Mouse (Mus musculus) heart, postnatal 10 days (tissue): ENCODE data around the gene Filip1l. TPM values are rescaled to one million over a fixed set of nuclear protein-coding genes. Genes with fewer than 3 reads are reported as not detected.

Experiments
- DNase-seq, 2 experiments: peaks; one replicate each; pipeline ENCODE4 v3.0.0; 2021
- intact Hi-C: fragments of 180-260 bp; cut with DNase I; formaldehyde crosslinking; loops from one replicate; pipeline ENCODE4 v1.15.1; 2025
- total RNA-seq, 2 experiments: library from RNA; stranded (reverse); gene quantifications; 2 replicates each; pipeline ENCODE4 v1.2.3; 2021

The Filip1l gene
- total RNA-seq, 2 experiments from 2014 or later: 51.6 to 56.2 TPM

GRCm38 (mm10) chr16:57471071-57471470 is 118.2 kb downstream of the Filip1l start:
- intact Hi-C loops: no loop called here
- no peak for DNase-seq

GRCm38 (mm10) chr16:57473415-57474085 is 120.7 kb downstream of the Filip1l start:
- intact Hi-C loops: no loop called here

GRCm38 (mm10) chr16:57478451-57478850 is 125.6 kb downstream of the Filip1l start:
- intact Hi-C loops: no loop called here
- DNase-seq: no peak

More at GRCm38 (mm10) chr16:57473415-57474085, 120.7 kb downstream of the Filip1l start:
- DNase-seq: no peak

- intact Hi-C loops: no loop called here
- no peak for DNase-seq
Measured at GRCm38 (mm10) chr16:57479776-57480175, 126.9 kb downstream of the Filip1l start.

- intact Hi-C loops: no loop called here
- DNase-seq: no peak
Measured at GRCm38 (mm10) chr16:57482264-57482663, 129.4 kb downstream of the Filip1l start.

GRCm38 (mm10) chr16:57482911-57483310 is 130.0 kb downstream of the Filip1l start:
- intact Hi-C loops: no loop called here
- DNase-seq: no peak

GRCm38 (mm10) chr16:57483503-57483902 is 130.6 kb downstream of the Filip1l start:
- intact Hi-C loops: no loop called here
- DNase-seq: no peak

GRCm38 (mm10) chr16:57484043-57484795 is 131.3 kb downstream of the Filip1l start:
- no peak for DNase-seq
- intact Hi-C loops: no loop called here

GRCm38 (mm10) chr16:57485265-57485664 is 132.4 kb downstream of the Filip1l start:
- peak; percentile 68 to 70 for DNase-seq
- intact Hi-C loops: loop anchor here (5.0 kb wide), 2 partner anchors 67 to 82 kb away; no protein-coding TSS in a partner anchor

GRCm38 (mm10) chr16:57486266-57486665 is 133.4 kb downstream of the Filip1l start:
- intact Hi-C loops: loop anchor here (5.0 kb wide), 2 partner anchors 66 to 81 kb away; no protein-coding TSS in a partner anchor
- no peak for DNase-seq

GRCm38 (mm10) chr16:57488661-57489060 is 135.8 kb downstream of the Filip1l start:
- intact Hi-C loops: loop anchor here (5.0 kb wide), 2 partner anchors 64 to 79 kb away; no protein-coding TSS in a partner anchor
- no peak for DNase-seq

- no peak for DNase-seq
- intact Hi-C loops: no loop called here
Measured at GRCm38 (mm10) chr16:57490691-57491090, 137.8 kb downstream of the Filip1l start.

- no peak for DNase-seq
- intact Hi-C loops: no loop called here
Measured at GRCm38 (mm10) chr16:57491853-57492252, 139.0 kb downstream of the Filip1l start.

- intact Hi-C loops: no loop called here
Measured at GRCm38 (mm10) chr16:57495476-57496203, 142.7 kb downstream of the Filip1l start.

GRCm38 (mm10) chr16:57496437-57497173 is 143.7 kb downstream of the Filip1l start:
- intact Hi-C loops: no loop called here

More at GRCm38 (mm10) chr16:57495476-57496203, 142.7 kb downstream of the Filip1l start:
- DNase-seq: peak in 1 of 2 experiments; percentile 29

GRCm38 (mm10) chr16:57500851-57501250 is 148.0 kb downstream of the Filip1l start:
- intact Hi-C loops: no loop called here
- DNase-seq: no peak

More at GRCm38 (mm10) chr16:57496437-57497173, 143.7 kb downstream of the Filip1l start:
- peak; percentile 53 to 56 for DNase-seq

GRCm38 (mm10) chr16:57502230-57502629 is 149.3 kb downstream of the Filip1l start:
- DNase-seq: no peak
- intact Hi-C loops: no loop called here

- intact Hi-C loops: no loop called here
- DNase-seq: no peak
Measured at GRCm38 (mm10) chr16:57502761-57503160, 149.9 kb downstream of the Filip1l start.

- intact Hi-C loops: no loop called here
- no peak for DNase-seq
Measured at GRCm38 (mm10) chr16:57504728-57505127, 151.8 kb downstream of the Filip1l start.

- DNase-seq: no peak
- intact Hi-C loops: no loop called here
Measured at GRCm38 (mm10) chr16:57506133-57506532, 153.2 kb downstream of the Filip1l start.
